Mouse (Mus musculus): Measurements from ENCODE around the gene 1700001F09Rik.
"Not testable (repeated sequence)": the region's sequence is repeated elsewhere in the genome, so short reads cannot be mapped to it uniquely, and the experiment has no call there.

Gene 1700001F09Rik

GRCm38 (mm10) chr14:43347711-43348110, at the start of gene 1700001F09Rik:
1700001F09Rik (minus strand) TSS chr14:43347811.
- not testable (repeated sequence) for DNase-seq (ENCODE audit: low spot score in 2 of 2)

- DNase-seq (ENCODE audit: low spot score in 2 of 2), result not testable (repeated sequence)
Measured at GRCm38 (mm10) chr14:43361713-43362112, 14.1 kb upstream of the 1700001F09Rik start.

- not testable (repeated sequence) for DNase-seq (ENCODE audit: low spot score in 2 of 2)
Measured at GRCm38 (mm10) chr14:43359246-43359645, 11.6 kb upstream of the 1700001F09Rik start.

GRCm38 (mm10) chr14:43357496-43357895, 9.9 kb upstream of the 1700001F09Rik start:
- DNase-seq (ENCODE audit: low spot score in 2 of 2), result not testable (repeated sequence)

DNA sequence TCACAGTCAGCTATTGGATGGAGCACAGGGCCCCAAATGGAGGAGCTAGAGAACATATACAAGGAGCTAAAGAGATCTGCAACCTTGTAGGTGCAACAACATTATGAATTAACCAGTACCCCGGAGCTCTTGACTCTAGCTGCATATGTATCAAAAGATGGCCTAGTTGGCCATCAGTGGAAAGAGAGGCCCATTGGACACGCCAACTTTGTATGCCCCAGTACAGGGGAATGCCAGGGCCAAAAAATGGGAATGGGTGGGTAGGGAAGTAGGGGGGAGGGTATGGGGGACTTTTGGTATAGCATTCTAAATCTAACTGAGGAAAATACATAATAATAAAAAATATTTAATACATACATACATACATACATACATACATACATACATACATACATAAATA, 5.3 kb upstream of the 1700001F09Rik start:
- DNase-seq (ENCODE audit: low spot score in 2 of 2), result not testable (repeated sequence)

GRCm38 (mm10) chr14:43337646-43338045, 10.0 kb downstream of the 1700001F09Rik start:
- not testable (repeated sequence) for DNase-seq (ENCODE audit: low spot score in 2 of 2)

DNA sequence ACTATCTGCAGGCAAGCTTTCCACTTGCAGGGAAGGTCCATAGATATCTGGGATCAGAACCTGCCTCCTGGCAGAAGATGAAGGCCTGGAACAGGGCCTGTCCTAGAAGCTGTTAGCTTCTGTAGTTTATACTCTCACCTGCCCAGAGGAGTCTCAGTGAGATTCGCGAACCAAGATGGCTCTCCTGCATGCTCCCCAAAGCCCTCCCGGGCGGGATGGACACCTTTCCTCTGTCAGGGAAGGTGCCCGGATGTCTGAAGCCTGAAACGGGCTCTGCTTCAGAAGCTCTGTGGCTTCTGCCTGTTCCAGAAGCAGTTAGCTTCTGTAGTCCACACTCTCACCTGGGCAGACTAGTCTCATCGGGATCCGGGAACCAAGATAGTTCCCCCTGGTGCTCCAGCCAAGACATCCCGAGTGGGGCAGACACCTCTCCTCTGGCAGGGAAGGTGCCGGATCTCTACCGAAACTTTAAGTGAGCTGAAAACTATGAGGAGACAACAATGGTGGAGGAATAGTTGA, 16.2 kb downstream of the 1700001F09Rik start:
- not testable (repeated sequence) for DNase-seq (ENCODE audit: low spot score in 2 of 2)

DNA sequence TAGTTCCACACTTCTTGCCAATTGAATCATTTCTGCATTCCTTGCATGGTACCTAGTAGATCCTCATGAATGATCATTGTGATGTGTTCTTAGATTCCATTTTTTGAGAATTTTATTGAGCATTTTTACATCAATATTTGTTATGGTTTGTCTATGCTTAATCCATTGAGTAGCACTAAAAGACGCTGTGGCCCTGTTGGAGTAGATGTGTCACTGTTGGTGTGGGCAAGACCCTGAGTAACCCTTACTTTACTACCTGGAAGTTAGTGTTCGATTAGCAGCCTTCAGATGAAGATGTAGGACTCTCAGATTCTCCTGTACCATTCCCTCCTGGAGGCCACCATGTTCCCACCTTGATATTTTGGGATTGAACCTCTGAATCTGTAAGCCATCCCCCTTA, 19.0 kb downstream of the 1700001F09Rik start:
- not testable (repeated sequence) for DNase-seq (ENCODE audit: low spot score in 2 of 2)

DNA sequence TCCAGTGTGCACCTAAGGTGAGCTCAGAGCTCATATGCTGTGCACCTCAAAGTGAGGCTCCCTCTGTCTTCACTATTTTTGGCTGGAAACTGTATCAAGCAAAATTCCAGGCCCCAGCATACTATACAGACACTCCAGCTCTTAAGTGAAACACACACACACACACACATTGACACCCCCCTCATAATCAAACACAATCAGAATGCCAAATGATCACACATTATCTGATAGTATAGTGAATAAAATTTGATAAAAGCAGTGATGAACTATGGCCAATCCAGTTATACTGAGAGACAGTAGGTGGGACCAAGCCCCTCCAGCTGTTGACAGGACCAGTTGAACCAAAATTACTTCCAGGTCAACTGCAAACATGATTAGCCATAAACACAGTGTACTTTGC, 28.1 kb downstream of the 1700001F09Rik start:
- not testable (repeated sequence) for DNase-seq (ENCODE audit: low spot score in 2 of 2)

- DNase-seq (ENCODE audit: low spot score in 2 of 2), result not testable (repeated sequence)
Measured at GRCm38 (mm10) chr14:43293503-43293902, 54.1 kb downstream of the 1700001F09Rik start, which contains the start of gene Gm8127. Gm8127 (minus strand) TSS chr14:43293832.
